In the genomic region with DNA sequence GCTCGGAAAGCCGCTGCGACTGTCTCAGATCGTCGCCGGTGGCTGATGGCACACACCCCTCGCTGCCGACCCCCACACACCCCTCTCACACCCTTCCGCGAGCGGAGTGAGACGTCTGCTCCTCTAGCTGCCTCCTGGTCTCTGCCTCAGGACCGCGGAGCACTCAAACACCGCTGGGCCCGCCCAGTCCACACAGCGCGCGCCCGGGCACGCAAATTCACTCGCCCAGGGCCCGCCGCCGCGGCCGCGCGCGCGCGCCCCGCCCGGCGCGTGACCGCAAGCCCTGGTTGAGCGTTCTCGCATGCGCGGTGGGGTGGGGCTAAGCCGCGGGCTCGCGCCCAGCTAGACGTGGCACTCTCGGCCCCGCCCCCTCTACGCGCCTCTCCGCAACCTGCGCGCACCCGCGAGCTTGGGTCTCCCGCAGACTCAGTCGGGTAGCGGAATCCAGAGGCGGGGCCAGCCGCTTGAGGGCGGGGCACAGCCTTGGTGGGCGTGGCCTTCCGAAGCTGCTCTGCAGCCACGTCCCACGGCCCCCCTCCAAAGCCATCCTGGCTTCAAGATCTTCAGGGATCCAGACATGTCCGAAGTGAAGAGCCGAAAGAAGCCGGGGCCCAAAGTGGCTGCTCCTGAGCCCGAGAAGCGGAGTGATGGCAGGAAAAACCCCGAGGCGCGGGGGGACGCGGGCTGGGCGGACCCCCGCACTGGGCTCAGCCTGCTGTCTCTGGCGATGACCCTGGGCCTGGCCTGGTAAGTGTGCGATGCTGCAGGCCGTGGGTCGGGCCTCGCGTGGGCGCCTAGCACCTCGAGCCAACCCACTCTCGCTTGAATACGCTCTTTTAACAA, we compare ENCODE assay signal across 8 mouse cellular contexts. TPM values are rescaled to one million over a fixed set of nuclear protein-coding genes. Genes with fewer than 3 reads are reported as not detected.
DNase-seq lines count a peak whose midpoint lies in the region; ATAC-seq and TF ChIP-seq lines count a peak whose summit lies in the region.

Apaf1 (minus strand) TSS at position 221 of the 843 bp plus-strand sequence.
Ikbip (plus strand) TSS at position 391 of the 843 bp plus-strand sequence.

- peak within 1 kb of the TSS; percentile 85 for H3K4me2 ChIP-seq in hindbrain, postnatal 0 days (ENCODE audit: low read depth, low read length)

- DNase-seq in ZHBTc4 (ENCODE audit: low read depth, low spot score), result peak; percentile 99
- DNase-seq in gastrocnemius, adult 2 months, result peak; percentile 100
- DNase-seq in hindbrain, postnatal 0 days (ENCODE audit: low spot score), result peak; percentile 100
- DNase-seq in left cerebral cortex, adult 2 months (ENCODE audit: extremely low spot score in 1 of 2, low spot score in 2 of 2), result peak; percentile 100
- peak; percentile 99 to 100 for DNase-seq in right cerebral cortex, adult 2 months (ENCODE audit: low spot score in 2 of 2)
- peak; percentile 100 for DNase-seq in urinary bladder, postnatal 14 days (ENCODE audit: low spot score)

- no peaks in the 10 kb centered on the region for H3K4me1 ChIP-seq in hindbrain, postnatal 0 days (ENCODE audit: insufficient read depth, low read length)

- H3K27ac ChIP-seq in gastrocnemius, adult 2 months, result peak within 1 kb of the TSS; percentile 88
- peak within 1 kb of the TSS; percentile 85 for H3K27ac ChIP-seq in hindbrain, postnatal 0 days
- peak within 1 kb of the TSS; percentile 59 for H3K27ac ChIP-seq in left cerebral cortex, adult 2 months

- peak within 1 kb of the TSS; percentile 100 for H3K4me3 ChIP-seq in gastrocnemius, adult 2 months
- peak within 1 kb of the TSS; percentile 95 for H3K4me3 ChIP-seq in hindbrain, postnatal 0 days (ENCODE audit: low read length)
- peak within 1 kb of the TSS; percentile 95 for H3K4me3 ChIP-seq in left cerebral cortex, adult 2 months

- peaks cover 3% of the 10 kb centered on the region; the same call in 1 of the 2 replicates for H3K36me3 ChIP-seq in hindbrain, postnatal 0 days (ENCODE audit: insufficient read depth, low read length)

- ATAC-seq in common myeloid progenitor, adult 5-6 weeks (replicated peaks; ENCODE audit: low read depth, poor library complexity, severe bottlenecking), result peak; percentile 86
- ATAC-seq in hindbrain, postnatal 0 days, result peak; percentile 97
- ATAC-seq in megakaryocyte, adult 5-6 weeks (ENCODE audit: poor library complexity, severe bottlenecking), result peak; percentile 91

- no peak for TF ChIP-seq CTCF in gastrocnemius, adult 2 months (IDR thresholded peaks at IDR 0.05)
- TF ChIP-seq CTCF in hindbrain, postnatal 0 days (IDR thresholded peaks at IDR 0.05; ENCODE audit: low read depth), result no peak
- no peak for TF ChIP-seq CTCF in left cerebral cortex, adult 2 months (IDR thresholded peaks at IDR 0.05)

- H3K9me3 ChIP-seq in hindbrain, postnatal 0 days (ENCODE audit: low read length), result no peaks in the 10 kb centered on the region

- intact Hi-C loops in gastrocnemius, adult 2 months (cut with DNase I), result loop anchor here (2.0 kb wide), 1 partner anchor 40 kb away; no protein-coding TSS in a partner anchor
- intact Hi-C loops in left cerebral cortex, adult 2 months (cut with DNase I), result loop anchor here (5.0 kb wide), 1 partner anchor 40 kb away; the partner anchor contains the start of gene Slc25a3

- no peaks in the 10 kb centered on the region for H3K27me3 ChIP-seq in hindbrain, postnatal 0 days (ENCODE audit: insufficient read depth, low read length)

- peak within 1 kb of the TSS; percentile 85 for H3K9ac ChIP-seq in hindbrain, postnatal 0 days (replicated peaks; ENCODE audit: low read length)

- WGBS in hindbrain, postnatal 0 days, result under 1% methylated on average over 77 of the region's 87 CpGs

RNA-seq across cellular contexts. Expression of gene Apaf1, which starts in this region (rescaled TPM):
- 23.1 and 39.6 TPM in 2 replicates for total RNA-seq in common myeloid progenitor, adult 5-6 weeks (2017)
- total RNA-seq in gastrocnemius, adult 2 months (2021), result 1 to 10 TPM; 1.5 to 2.3 TPM
- total RNA-seq in hindbrain, postnatal 0 days (2014; rRNA removed), result 32.1 and 38.9 TPM in 2 replicates
- 11.0 and 13.8 TPM in 2 replicates for polyA plus RNA-seq in hindbrain, postnatal 0 days (2015; fragmentation: Nextera tagmentation; extraction: Ambion mirVana)
- 10 to 100 TPM; 11.0 to 13.7 TPM for total RNA-seq in left cerebral cortex, adult 2 months (2021)
- total RNA-seq in megakaryocyte, adult 5-6 weeks (2015), result 139 and 147 TPM in 2 replicates
- total RNA-seq in megakaryocyte, adult 5-6 weeks (2017), result 70.8 and 73.6 TPM in 2 replicates

RNA-seq across cellular contexts. Expression of gene Ikbip, which starts in this region (rescaled TPM):
- total RNA-seq in common myeloid progenitor, adult 5-6 weeks (2017), result 19.0 and 25.9 TPM in 2 replicates
- 10 to 100 TPM in 1 of 2 experiments, 1 to 10 TPM in 1; 9.6 to 12.9 TPM for total RNA-seq in gastrocnemius, adult 2 months (2021)
- 10.5 and 11.3 TPM in 2 replicates for total RNA-seq in hindbrain, postnatal 0 days (2014; rRNA removed)
- polyA plus RNA-seq in hindbrain, postnatal 0 days (2015; fragmentation: Nextera tagmentation; extraction: Ambion mirVana), result 16.6 and 21.5 TPM in 2 replicates
- total RNA-seq in left cerebral cortex, adult 2 months (2021), result 10 to 100 TPM; 11.3 to 13.8 TPM
- 8.1 and 15.4 TPM in 2 replicates for total RNA-seq in megakaryocyte, adult 5-6 weeks (2015)
- 15.0 and 26.5 TPM in 2 replicates for total RNA-seq in megakaryocyte, adult 5-6 weeks (2017)

Comparison
In these comparisons a context has a peak if more than half of its experiments do, and no peak if none do; other contexts are left out.
1. Peak in every context shown above with its lines: DNase-seq, ATAC-seq, H3K4me3 ChIP-seq and H3K27ac ChIP-seq.